Mouse (Mus musculus): ENCODE measurements around the gene Tshz2. TPM values are rescaled to one million over a fixed set of nuclear protein-coding genes. Genes with fewer than 3 reads are reported as not detected.

The Tshz2 gene
- total RNA-seq, 2 experiments from 2014 or later, result 10.3 to 14.8 TPM

GRCm38 (mm10) chr2:169825908-169826307, 193.1 kb downstream of the Tshz2 start:
- Histone ChIP-seq H3K4me3 (no peak overlapping the region), H3K27ac (no peak overlapping the region)
- no peak for TF ChIP-seq CTCF (IDR thresholded peaks at IDR 0.05)
- no peak for DNase-seq
- intact Hi-C loops (cut with DNase I), result no loop called here

- no peak for TF ChIP-seq CTCF (IDR thresholded peaks at IDR 0.05)
- intact Hi-C loops (cut with DNase I), result no loop called here
- H3K27ac ChIP-seq, result no peak overlapping the region
- no peak overlapping the region for H3K4me3 ChIP-seq
- DNase-seq, result no peak
Observed at GRCm38 (mm10) chr2:169826316-169826715, 193.5 kb downstream of the Tshz2 start.

- no peak for TF ChIP-seq CTCF (IDR thresholded peaks at IDR 0.05)
- H3K4me3 ChIP-seq, result no peak overlapping the region
- no peak overlapping the region for H3K27ac ChIP-seq
- intact Hi-C loops (cut with DNase I), result no loop called here
- no peak for DNase-seq
Observed at GRCm38 (mm10) chr2:169826833-169827232, 194.0 kb downstream of the Tshz2 start.

DNA sequence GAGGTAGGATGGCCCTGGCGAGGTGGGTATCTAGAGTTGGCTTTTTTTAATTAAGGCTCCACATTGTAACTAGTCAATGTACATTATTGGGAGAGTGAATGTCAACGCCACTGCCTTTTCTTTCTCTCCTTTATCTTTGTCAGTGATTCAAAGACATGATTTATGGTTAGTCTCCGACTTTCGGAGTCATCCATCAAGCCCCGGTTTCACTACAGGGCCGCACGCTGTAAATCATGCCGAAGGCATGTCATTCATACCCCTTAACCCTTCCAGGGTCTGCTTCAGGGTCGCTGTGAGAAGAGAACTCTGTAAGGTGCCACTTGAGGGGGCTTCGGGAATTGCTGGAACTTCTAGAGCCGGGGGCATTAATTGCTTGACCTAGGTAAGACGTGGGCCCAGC, 199.4 kb downstream of the Tshz2 start:
- Histone ChIP-seq H3K4me3 (no peak overlapping the region), H3K27ac (no peak overlapping the region)
- TF ChIP-seq CTCF (IDR thresholded peaks at IDR 0.05), result no peak
- intact Hi-C loops (cut with DNase I), result no loop called here
- DNase-seq, result no peak

DNA sequence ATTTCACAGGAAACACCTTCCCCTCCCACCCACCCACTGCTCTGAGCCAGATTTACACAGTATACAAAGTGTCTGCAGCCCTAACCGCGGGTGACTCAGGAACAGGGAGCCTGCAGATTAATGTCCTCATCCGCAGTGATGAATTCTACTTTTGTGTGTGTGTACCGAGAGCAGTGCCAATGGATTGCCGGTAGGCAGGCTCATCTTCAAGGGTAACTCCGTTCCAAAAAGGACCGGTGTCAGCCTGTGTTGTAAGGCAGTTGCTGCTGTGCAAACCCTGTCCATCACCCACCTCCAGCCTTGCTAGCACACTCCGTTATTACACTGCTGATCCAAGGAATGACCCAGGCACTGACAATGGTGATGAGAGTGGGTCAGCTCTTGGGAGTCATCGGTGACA, 200.8 kb downstream of the Tshz2 start:
- H3K4me3 ChIP-seq, result no peak overlapping the region
- no peak overlapping the region for H3K27ac ChIP-seq
- no peak for DNase-seq
- intact Hi-C loops (cut with DNase I), result no loop called here
- TF ChIP-seq CTCF (IDR thresholded peaks at IDR 0.05), result no peak

DNA sequence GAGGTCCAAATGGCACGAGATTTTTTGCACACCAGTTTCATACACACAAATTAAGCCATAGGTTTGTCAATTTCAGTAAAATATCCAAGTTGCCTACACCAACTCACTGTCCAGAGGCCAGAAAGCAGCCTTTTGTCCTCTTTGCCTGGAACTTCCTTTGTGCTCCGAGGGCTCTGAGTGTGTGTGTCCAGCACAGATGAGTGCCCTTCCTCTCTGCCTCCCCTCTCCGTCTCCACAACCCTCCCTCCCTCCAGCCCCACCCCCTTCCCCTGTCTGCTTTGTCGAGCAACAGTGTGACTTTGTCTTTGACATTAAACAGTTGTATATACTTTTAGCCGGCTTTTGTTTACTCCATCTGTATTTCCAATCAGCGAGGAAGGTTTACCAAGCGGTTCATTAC, 201.8 kb downstream of the Tshz2 start:
- Histone ChIP-seq H3K4me3 (no peak overlapping the region), H3K27ac (no peak overlapping the region)
- intact Hi-C loops (cut with DNase I), result no loop called here
- DNase-seq, result no peak
- TF ChIP-seq CTCF (IDR thresholded peaks at IDR 0.05), result no peak

- H3K4me3 ChIP-seq, result no peak overlapping the region
- peak overlapping the region; percentile 24; the same call in 1 of the 2 replicates for H3K27ac ChIP-seq
- TF ChIP-seq CTCF (IDR thresholded peaks at IDR 0.05), result no peak
Observed at GRCm38 (mm10) chr2:169837031-169837605, 204.3 kb downstream of the Tshz2 start.

GRCm38 (mm10) chr2:169838521-169838920, 205.7 kb downstream of the Tshz2 start:
- intact Hi-C loops (cut with DNase I), result no loop called here
- DNase-seq, result no peak
- no peak for TF ChIP-seq CTCF (IDR thresholded peaks at IDR 0.05)

More at GRCm38 (mm10) chr2:169837031-169837605, 204.3 kb downstream of the Tshz2 start:
- DNase-seq, result no peak
- intact Hi-C loops (cut with DNase I), result no loop called here

GRCm38 (mm10) chr2:169841442-169841841, 208.6 kb downstream of the Tshz2 start:
- DNase-seq, result no peak
- Histone ChIP-seq H3K4me3 (no peak overlapping the region), H3K27ac (no peak overlapping the region)
- TF ChIP-seq CTCF (IDR thresholded peaks at IDR 0.05), result no peak
- intact Hi-C loops (cut with DNase I), result no loop called here

More at GRCm38 (mm10) chr2:169838521-169838920, 205.7 kb downstream of the Tshz2 start:
- Histone ChIP-seq H3K4me3 (no peak overlapping the region), H3K27ac (no peak overlapping the region)

- Histone ChIP-seq H3K4me3 (no peak overlapping the region), H3K27ac (no peak overlapping the region)
- no peak for TF ChIP-seq CTCF (IDR thresholded peaks at IDR 0.05)
- DNase-seq, result no peak
- intact Hi-C loops (cut with DNase I), result no loop called here
Observed at GRCm38 (mm10) chr2:169842494-169842893, 209.7 kb downstream of the Tshz2 start.

DNA sequence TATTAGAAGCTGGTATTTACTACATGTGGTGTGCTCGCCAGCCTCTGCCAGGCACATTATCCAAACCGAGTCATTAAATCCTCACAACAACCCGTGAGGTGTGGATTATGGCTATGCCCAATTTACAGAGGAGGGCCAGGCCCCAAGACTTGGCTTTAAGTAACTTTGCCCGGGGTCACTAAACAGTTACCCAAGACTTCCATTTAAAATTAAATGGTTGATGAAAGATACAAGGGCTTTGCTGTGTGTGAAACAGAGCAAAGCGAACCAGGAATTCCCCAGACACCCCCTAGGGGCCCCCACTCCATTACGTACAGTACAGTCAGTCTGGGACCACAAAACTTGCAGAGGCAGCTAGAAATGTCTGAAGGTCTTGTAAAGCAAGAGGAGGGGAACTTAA, 210.7 kb downstream of the Tshz2 start:
- no peak overlapping the region for H3K4me3 ChIP-seq
- intact Hi-C loops (cut with DNase I), result no loop called here
- no peak for DNase-seq
- no peak for TF ChIP-seq CTCF (IDR thresholded peaks at IDR 0.05)
- no peak overlapping the region for H3K27ac ChIP-seq

- Histone ChIP-seq H3K27ac (no peak overlapping the region), H3K4me3 (no peak overlapping the region)
- intact Hi-C loops (cut with DNase I), result no loop called here
- peak; percentile 63 for TF ChIP-seq CTCF (IDR thresholded peaks at IDR 0.05)
- peak; percentile 55 for DNase-seq
Observed at GRCm38 (mm10) chr2:169849077-169849476, 216.3 kb downstream of the Tshz2 start.

GRCm38 (mm10) chr2:169849541-169849940, 216.7 kb downstream of the Tshz2 start:
- no peak for TF ChIP-seq CTCF (IDR thresholded peaks at IDR 0.05)
- intact Hi-C loops (cut with DNase I), result no loop called here
- Histone ChIP-seq H3K4me3 (no peak overlapping the region), H3K27ac (no peak overlapping the region)
- DNase-seq, result no peak

GRCm38 (mm10) chr2:169851606-169852005, 218.8 kb downstream of the Tshz2 start:
- TF ChIP-seq CTCF (IDR thresholded peaks at IDR 0.05), result no peak
- no peak for DNase-seq
- H3K4me3 ChIP-seq, result no peak overlapping the region
- H3K27ac ChIP-seq, result no peak overlapping the region
- intact Hi-C loops (cut with DNase I), result no loop called here
